Mouse (Mus musculus) hindbrain, embryonic 16.5 days (tissue): Measurements from ENCODE around the gene Prox2. TPM values are rescaled to one million over a fixed set of nuclear protein-coding genes. Genes with fewer than 3 reads are reported as not detected.
A peak's percentile ranks its signal among the peaks of the same experiment; 100 is the strongest.

ENCODE experiments used
- ATAC-seq: fragments of 200-750 bp; cut with Nextera tagmentation; 2 replicates; pipeline ENCODE4 v1.8.0; 2017; ENCODE audit warnings: moderate TSS enrichment, moderate library complexity
- H3K27ac ChIP-seq: fragments of 300-500 bp; sonication (generic); 2 replicates; pipeline ENCODE4 v1.5.1; 2014; ENCODE audit warnings: low read depth, mild to moderate bottlenecking, control low read depth, low read length, moderate library complexity
- H3K27me3 ChIP-seq: fragments of 300-500 bp; sonication (generic); replicated peaks from 2 replicates; pipeline ENCODE4 v1.6.1; 2014; ENCODE audit warnings: low read length; ENCODE audit not compliant: control insufficient read depth, insufficient read depth
- H3K36me3 ChIP-seq: fragments of 300-500 bp; sonication (generic); 2 replicates; pipeline ENCODE4 v1.6.1; 2014; ENCODE audit warnings: mild to moderate bottlenecking, low read length, moderate library complexity, mixed read lengths; ENCODE audit not compliant: control insufficient read depth, insufficient read depth
- H3K4me1 ChIP-seq: fragments of 300-500 bp; sonication (generic); 2 replicates; pipeline ENCODE4 v1.6.1; 2014; ENCODE audit warnings: low read depth, low read length; ENCODE audit not compliant: control insufficient read depth, insufficient read depth
- H3K4me2 ChIP-seq: fragments of 300-500 bp; sonication (generic); 2 replicates; pipeline ENCODE4 v1.6.1; 2014; ENCODE audit warnings: mild to moderate bottlenecking, low read length, control low read depth, moderate library complexity
- H3K4me3 ChIP-seq: fragments of 300-500 bp; sonication (generic); 2 replicates; pipeline ENCODE4 v1.5.1; 2014; ENCODE audit warnings: mild to moderate bottlenecking, low read length, control low read depth, moderate library complexity
- H3K9ac ChIP-seq: fragments of 300-500 bp; sonication (generic); 2 replicates; pipeline ENCODE4 v1.6.1; 2014; ENCODE audit warnings: low read depth, mild to moderate bottlenecking, control low read depth, low read length, moderate library complexity
- H3K9me3 ChIP-seq: fragments of 300-500 bp; sonication (generic); 2 replicates; pipeline ENCODE4 v1.6.1; 2014; ENCODE audit warnings: mild to moderate bottlenecking, low read length, moderate library complexity; ENCODE audit not compliant: control insufficient read depth
- WGBS: fragments of 180-500 bp; shearing (Covaris S2); extraction: QIAGEN DNeasy Blood & Tissue Kit; methylation state at CpG from one replicate; pipeline ENCODE4 v1.1.7; 2014; 5-methylcytosine and 5-hydroxymethylcytosine counted together
- polyA plus RNA-seq: library from polyadenylated mRNA; unstranded; fragments of >200 nt; fragmentation: Nextera tagmentation; extraction: Ambion mirVana; gene quantifications from 2 replicates; pipeline ENCODE4 v1.2.1, GENCODE M21; 2015

Prox2 gene
- polyA plus RNA-seq, 1 experiment from 2014 or later, result 1.2 TPM

DNA sequence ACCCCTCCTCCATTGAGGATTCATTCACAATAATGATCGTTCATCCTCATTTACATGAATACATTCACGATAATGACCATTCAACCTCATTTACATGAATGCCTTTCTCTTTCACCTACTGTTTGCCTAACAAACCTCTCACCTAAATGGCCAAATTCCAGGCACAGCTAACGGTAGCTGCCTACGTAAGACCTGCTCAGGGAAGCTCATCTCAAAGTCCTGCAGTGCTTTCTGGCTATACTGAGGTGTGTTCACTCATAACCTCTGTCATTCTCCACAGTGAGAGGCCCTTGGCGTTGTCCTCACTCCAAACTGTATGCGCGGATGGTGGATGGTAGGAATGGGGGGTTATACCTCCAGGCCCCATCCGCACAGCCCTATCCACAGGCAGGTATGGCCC lies 5.8 kb downstream of the Prox2 start:
- no peak overlapping the region for H3K4me3 ChIP-seq
- H3K4me2 ChIP-seq, result no peak overlapping the region
- H3K27ac ChIP-seq, result no peak overlapping the region
- H3K4me1 ChIP-seq, result peaks cover under 1% of the 10 kb centered on the region
- H3K9ac ChIP-seq, result no peak overlapping the region
- no peaks in the 10 kb centered on the region for H3K36me3 ChIP-seq
- no peaks in the 10 kb centered on the region for H3K27me3 ChIP-seq
- no peak for ATAC-seq
- H3K9me3 ChIP-seq, result no peaks in the 10 kb centered on the region
- 88% methylated on average over 8 of the region's 8 CpGs for WGBS

DNA sequence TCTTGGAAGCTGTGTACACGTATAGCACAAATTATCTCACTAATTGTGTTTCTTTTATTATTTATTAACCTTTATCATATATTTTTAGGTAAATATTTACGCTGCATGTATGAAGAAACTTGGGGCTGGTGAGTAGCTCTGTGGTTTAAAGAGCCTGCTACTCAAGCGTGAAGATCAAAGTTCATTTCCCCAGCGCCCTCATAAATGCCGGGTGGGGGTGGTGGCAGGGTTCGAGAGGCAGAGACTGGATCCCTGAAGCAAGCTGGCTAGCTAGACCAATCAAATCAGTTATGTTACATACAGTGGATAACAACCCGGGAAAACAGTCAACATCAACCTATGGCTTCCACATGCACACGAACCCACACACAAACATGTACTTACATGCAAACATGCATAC lies 7.5 kb downstream of the Prox2 start:
- WGBS, result 83% methylated on average over 8 of the region's 8 CpGs
- H3K27me3 ChIP-seq, result no peaks in the 10 kb centered on the region
- no peak for ATAC-seq
- no peak overlapping the region for H3K4me3 ChIP-seq
- no peaks in the 10 kb centered on the region for H3K9me3 ChIP-seq
- H3K4me2 ChIP-seq, result no peak overlapping the region
- no peaks in the 10 kb centered on the region for H3K36me3 ChIP-seq
- no peak overlapping the region for H3K27ac ChIP-seq
- H3K4me1 ChIP-seq, result no peaks in the 10 kb centered on the region
- no peak overlapping the region for H3K9ac ChIP-seq

DNA sequence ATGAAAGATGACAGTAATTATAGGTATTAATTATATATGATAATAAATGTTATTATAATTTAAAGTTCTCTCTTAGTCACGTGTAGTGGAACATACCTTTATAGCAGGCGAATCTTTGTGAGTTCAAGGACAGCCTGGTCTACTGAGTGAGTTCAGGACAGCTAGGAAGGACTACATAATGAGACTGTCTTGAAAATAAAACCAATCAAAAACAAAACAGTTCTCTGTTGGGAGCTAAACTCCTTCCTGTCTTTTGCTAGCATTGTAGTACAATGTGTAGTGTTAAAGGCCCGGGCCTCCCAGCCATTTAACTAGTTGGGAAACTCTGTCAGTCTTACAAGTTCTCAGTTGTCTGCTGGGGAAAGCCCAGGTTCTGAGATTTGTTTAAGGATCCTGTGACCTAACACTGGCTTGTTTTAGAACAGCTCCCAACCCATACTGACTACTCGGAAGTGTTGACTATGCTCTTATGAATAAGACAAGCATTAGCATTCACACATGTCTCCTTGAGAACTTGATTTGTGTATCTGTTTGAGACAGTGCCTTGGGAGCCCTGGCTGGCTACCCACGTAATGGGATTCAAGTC lies 8.9 kb downstream of the Prox2 start:
- H3K4me1 ChIP-seq, result no peaks in the 10 kb centered on the region
- no peak overlapping the region for H3K4me3 ChIP-seq
- no peaks in the 10 kb centered on the region for H3K9me3 ChIP-seq
- 84% methylated on average over 5 of the region's 5 CpGs for WGBS
- H3K27me3 ChIP-seq, result no peaks in the 10 kb centered on the region
- H3K36me3 ChIP-seq, result no peaks in the 10 kb centered on the region
- no peak overlapping the region for H3K27ac ChIP-seq
- H3K9ac ChIP-seq, result no peak overlapping the region
- no peak for ATAC-seq
- no peak overlapping the region for H3K4me2 ChIP-seq

DNA sequence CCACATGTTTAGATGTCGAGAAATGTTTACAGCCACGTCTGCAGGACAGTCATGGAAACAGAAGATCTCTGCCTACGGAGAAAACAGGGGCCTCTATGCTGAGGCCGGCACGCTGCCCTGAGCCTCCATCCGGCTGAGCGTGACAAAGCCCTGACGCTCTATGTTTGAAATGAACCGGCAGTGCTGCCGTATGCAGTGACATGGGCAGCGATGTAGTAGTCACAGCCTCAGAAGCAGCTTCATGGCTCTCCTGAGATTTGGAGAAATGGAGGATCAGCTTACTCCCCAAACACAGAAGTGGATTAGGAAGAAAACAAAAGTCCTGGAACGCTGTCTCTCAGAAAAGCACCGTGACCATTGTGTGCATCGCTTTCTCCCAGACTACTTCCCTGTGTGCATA lies 9.6 kb downstream of the Prox2 start:
- no peaks in the 10 kb centered on the region for H3K27me3 ChIP-seq
- no peaks in the 10 kb centered on the region for H3K4me1 ChIP-seq
- 57% methylated on average over 14 of the region's 14 CpGs for WGBS
- H3K36me3 ChIP-seq, result no peaks in the 10 kb centered on the region
- H3K4me3 ChIP-seq, result no peak overlapping the region
- no peak overlapping the region for H3K9ac ChIP-seq
- no peak overlapping the region for H3K27ac ChIP-seq
- no peak for ATAC-seq
- H3K9me3 ChIP-seq, result no peaks in the 10 kb centered on the region
- H3K4me2 ChIP-seq, result no peak overlapping the region

DNA sequence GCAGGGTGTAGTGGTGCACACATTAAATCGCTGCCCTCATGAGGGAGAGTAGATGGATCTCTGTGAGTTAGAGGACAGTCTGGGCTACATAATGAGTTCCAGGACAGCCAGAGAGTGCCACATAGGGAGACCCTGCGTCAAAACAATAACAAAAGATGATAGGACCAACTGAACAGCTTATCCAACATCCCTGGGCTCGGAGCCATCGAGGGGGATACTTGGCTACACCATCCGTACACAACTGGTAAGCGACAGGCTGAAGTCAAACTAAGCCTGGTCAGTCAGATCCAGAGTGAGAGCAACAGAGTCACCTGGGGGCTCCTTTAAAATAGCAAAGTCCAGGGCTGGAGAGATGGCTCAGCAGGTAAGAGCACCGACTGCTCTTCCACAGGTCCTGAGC lies 14.7 kb downstream of the Prox2 start:
- Histone ChIP-seq H3K36me3 (no peaks in the 10 kb centered on the region), H3K27ac (no peak overlapping the region), H3K9me3 (no peaks in the 10 kb centered on the region), H3K27me3 (no peaks in the 10 kb centered on the region), H3K9ac (no peak overlapping the region), H3K4me2 (no peak overlapping the region), H3K4me1 (no peaks in the 10 kb centered on the region; the same call in 1 of the 2 replicates), H3K4me3 (no peak overlapping the region)
- WGBS, result 82% methylated on average over 7 of the region's 7 CpGs
- no peak for ATAC-seq

DNA sequence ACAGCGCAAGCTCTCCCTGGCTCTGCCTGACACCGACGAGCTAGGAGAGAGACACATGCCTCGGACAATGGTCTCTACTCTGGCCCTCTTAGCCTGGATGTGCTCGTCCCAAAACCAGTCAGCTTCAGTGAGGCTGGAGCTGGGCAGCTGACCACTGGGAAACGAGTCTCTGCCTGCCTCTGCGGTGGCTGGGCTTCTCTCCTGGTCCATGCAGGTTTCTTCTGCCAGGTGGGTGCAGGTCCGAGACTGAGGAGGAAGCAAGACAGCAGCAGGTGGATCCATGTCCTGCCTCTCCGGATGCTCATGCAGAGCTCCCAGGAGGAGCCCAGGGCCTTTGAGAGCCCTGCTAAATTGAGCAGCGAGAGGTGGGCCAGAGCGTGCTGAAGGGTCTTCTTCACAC lies 15.4 kb downstream of the Prox2 start:
- Histone ChIP-seq H3K9me3 (no peaks in the 10 kb centered on the region), H3K9ac (no peak overlapping the region), H3K4me2 (no peak overlapping the region), H3K4me3 (no peak overlapping the region), H3K4me1 (no peaks in the 10 kb centered on the region; the same call in 1 of the 2 replicates), H3K36me3 (no peaks in the 10 kb centered on the region), H3K27ac (no peak overlapping the region), H3K27me3 (no peaks in the 10 kb centered on the region)
- 0 out of 2 replicates have a peak, but pooled peaks have one; percentile 4 for ATAC-seq
- WGBS, result 84% methylated on average over 11 of the region's 11 CpGs

DNA sequence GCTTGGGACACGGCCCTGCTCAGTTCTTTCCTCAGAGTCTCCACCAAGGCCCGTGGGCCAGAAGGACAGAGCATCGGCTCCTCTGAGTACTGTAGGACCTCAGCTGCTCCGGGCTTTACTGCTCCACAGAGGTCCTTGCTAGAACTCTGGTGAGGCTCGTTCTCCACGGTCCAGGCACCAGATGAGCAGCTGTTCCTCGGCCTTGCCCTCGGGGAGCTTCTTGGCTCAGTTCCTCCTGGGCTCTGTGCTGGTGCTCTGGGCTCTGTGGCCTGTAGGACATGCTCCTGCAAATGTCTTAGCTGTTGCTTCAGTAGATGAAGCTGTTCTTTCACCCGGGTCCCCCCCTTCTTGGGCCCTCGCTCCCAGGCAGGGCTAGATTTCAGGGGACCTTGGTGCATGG lies 15.9 kb downstream of the Prox2 start:
- Histone ChIP-seq H3K36me3 (no peaks in the 10 kb centered on the region), H3K27me3 (no peaks in the 10 kb centered on the region), H3K4me3 (no peak overlapping the region), H3K9me3 (no peaks in the 10 kb centered on the region), H3K4me1 (no peaks in the 10 kb centered on the region; the same call in 1 of the 2 replicates), H3K27ac (no peak overlapping the region), H3K4me2 (no peak overlapping the region), H3K9ac (no peak overlapping the region)
- peak; percentile 48 for ATAC-seq
- WGBS, result 75% methylated on average over 10 of the region's 10 CpGs

DNA sequence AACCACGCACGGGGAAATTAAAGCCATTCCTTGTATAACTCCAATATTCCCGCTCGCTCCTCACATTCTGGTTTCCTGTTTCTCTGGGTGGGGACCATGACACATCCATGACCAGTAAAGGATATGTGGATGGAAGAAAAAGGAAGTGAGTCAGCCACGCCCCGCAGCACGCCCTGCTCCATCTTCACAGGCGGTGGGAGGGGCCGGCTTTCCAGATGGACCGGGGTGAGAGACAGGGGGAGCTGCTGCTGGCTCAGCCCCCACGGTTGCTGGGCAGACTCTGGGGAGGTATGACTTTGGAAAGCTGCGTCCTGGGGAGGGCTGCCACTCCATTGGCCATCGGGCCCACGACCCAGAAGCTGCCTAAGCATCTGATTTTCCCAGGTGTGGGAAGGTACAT lies 16.5 kb downstream of the Prox2 start:
- H3K4me1 ChIP-seq, result no peaks in the 10 kb centered on the region; the same call in 1 of the 2 replicates
- no peak overlapping the region; the same call in 1 of the 2 replicates for H3K27ac ChIP-seq
- H3K4me3 ChIP-seq, result no peak overlapping the region
- no peaks in the 10 kb centered on the region for H3K27me3 ChIP-seq
- H3K9me3 ChIP-seq, result no peaks in the 10 kb centered on the region
- 0 out of 2 replicates have a peak, but pooled peaks cover under 1% of the 10 kb centered on the region for H3K36me3 ChIP-seq
- WGBS, result 39% methylated on average over 14 of the region's 14 CpGs
- H3K4me2 ChIP-seq, result no peak overlapping the region
- H3K9ac ChIP-seq, result 0 out of 2 replicates have a peak overlapping the region, but pooled peaks have one; percentile 23
- no peak for ATAC-seq

DNA sequence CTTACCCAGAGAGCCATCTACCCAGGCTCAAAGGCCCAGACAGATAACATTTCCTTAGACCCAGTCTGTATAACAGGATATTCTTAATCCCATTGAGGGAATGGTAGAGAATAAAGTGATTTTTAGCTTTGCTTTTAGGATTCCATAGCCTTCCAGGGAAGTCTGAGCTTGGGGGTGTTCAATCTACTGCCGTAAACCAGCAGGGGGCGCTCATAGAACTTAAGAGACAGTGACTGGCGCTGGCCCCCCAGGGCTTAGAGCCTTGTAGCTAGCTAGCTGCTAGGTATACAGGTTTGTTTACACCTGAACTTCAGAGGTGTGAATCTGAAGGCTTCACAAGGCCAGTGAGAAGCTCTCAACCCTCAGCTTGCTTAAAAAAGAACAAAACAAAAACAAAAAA lies 18.3 kb downstream of the Prox2 start:
- no peaks in the 10 kb centered on the region for H3K9me3 ChIP-seq
- no peak overlapping the region for H3K27ac ChIP-seq
- H3K4me3 ChIP-seq, result no peak overlapping the region
- no peak overlapping the region for H3K9ac ChIP-seq
- ATAC-seq, result no peak
- H3K4me1 ChIP-seq, result no peaks in the 10 kb centered on the region; the same call in 1 of the 2 replicates
- 6% methylated on average over 3 of the region's 3 CpGs for WGBS
- 0 out of 2 replicates have a peak, but pooled peaks cover 5% of the 10 kb centered on the region for H3K36me3 ChIP-seq
- H3K27me3 ChIP-seq, result no peaks in the 10 kb centered on the region
- no peak overlapping the region for H3K4me2 ChIP-seq
